ENCODE assay signal across 17 mouse cellular contexts in genomic region chr15:11664839-11665379, GRCm38 (mm10).
"Had no signal": no experiment of that assay in that cellular context is flagged by ENCODE, and none has a peak within 500 bp of the region (broad histone marks: within the 10 kb centered on the region; RNA-seq: fewer than 3 reads in every experiment).

No protein-coding gene starts in this region.

- H3K4me2 ChIP-seq: lung, embryonic 15.5 days; midbrain, embryonic 11.5 days; midbrain, embryonic 13.5 days; midbrain, embryonic 15.5 days; neural tube, embryonic 12.5 days; stomach, embryonic 15.5 days had no signal

- DNase-seq: lung, adult 2 months; lung, postnatal 14 days; lung, postnatal 36 days; right cerebral cortex, postnatal 14 days; thymus, adult 2 months; thymus, postnatal 25 days; thymus, postnatal 4 days had no signal

- H3K9ac ChIP-seq: lung, embryonic 15.5 days; midbrain, embryonic 13.5 days; midbrain, embryonic 15.5 days; neural tube, embryonic 12.5 days; stomach, embryonic 15.5 days had no signal

- H3K36me3 ChIP-seq: lung, embryonic 15.5 days; midbrain, embryonic 13.5 days; midbrain, embryonic 15.5 days; neural tube, embryonic 12.5 days; stomach, embryonic 15.5 days had no signal

- H3K9me3 ChIP-seq: lung, embryonic 15.5 days; megakaryocyte, embryonic 14.5 days; midbrain, embryonic 13.5 days; midbrain, embryonic 15.5 days; neural tube, embryonic 12.5 days; stomach, embryonic 15.5 days had no signal

- H3K27me3 ChIP-seq: lung, embryonic 15.5 days; megakaryocyte, embryonic 14.5 days; midbrain, embryonic 13.5 days; midbrain, embryonic 15.5 days; neural tube, embryonic 12.5 days; stomach, embryonic 15.5 days had no signal

- H3K4me1 ChIP-seq: lung, embryonic 15.5 days; megakaryocyte, embryonic 14.5 days; midbrain, embryonic 13.5 days; midbrain, embryonic 15.5 days; neural tube, embryonic 12.5 days; stomach, embryonic 15.5 days had no signal

- ATAC-seq: lung, postnatal 0 days; midbrain, embryonic 13.5 days; midbrain, embryonic 15.5 days had no signal

- H3K4me3 ChIP-seq: lung, embryonic 15.5 days; megakaryocyte, embryonic 14.5 days; midbrain, embryonic 13.5 days; midbrain, embryonic 15.5 days; neural tube, embryonic 12.5 days; stomach, embryonic 15.5 days had no signal

- H3K27ac ChIP-seq: lung, embryonic 15.5 days; macrophage; midbrain, embryonic 13.5 days; midbrain, embryonic 15.5 days; neural tube, embryonic 12.5 days; stomach, embryonic 15.5 days; stomach, postnatal 0 days had no signal
